Mouse (Mus musculus) erythroid progenitor cell, adult 5-6 weeks (primary cell): ENCODE data around the gene Naa80. TPM values are rescaled to one million over a fixed set of nuclear protein-coding genes. Genes with fewer than 3 reads are reported as not detected.

Experiments used
- ATAC-seq: replicated peaks from 2 replicates; pipeline ENCODE4 v1.8.0; 2016; ENCODE audit warnings: moderate number of reproducible peaks, mild to moderate bottlenecking, moderate TSS enrichment, inconsistent platforms; ENCODE audit not compliant: poor library complexity, low FRiP score, severe bottlenecking
- total RNA-seq, 2 experiments: library from RNA; stranded (forward) in 1 of 2; stranded (reverse) in 1 of 2; fragments of 150-400 nt in 1 of 2; fragments of 186-747, 209-891 nt in 1 of 2; gene quantifications; 2 replicates each; pipeline versions ENCODE4 v1.2.3 to v1.2.4; 2015 to 2017; ENCODE audit warnings: low replicate concordance in 2 of 2

The Naa80 gene
- total RNA-seq, 2 experiments from 2014 or later = 15.5 to 17.7 TPM

- peak; percentile 47 for ATAC-seq
Observed at GRCm38 (mm10) chr9:107587833-107588639, 9.3 kb downstream of the Naa80 start.

- peak; percentile 63 for ATAC-seq
Observed at GRCm38 (mm10) chr9:107590058-107590772, 11.5 kb downstream of the Naa80 start.

GRCm38 (mm10) chr9:107590773-107591060 is 12.0 kb downstream of the Naa80 start:
- no peak for ATAC-seq

GRCm38 (mm10) chr9:107593101-107593976 is 14.7 kb downstream of the Naa80 start:
- no peak for ATAC-seq

GRCm38 (mm10) chr9:107594281-107595062 is 15.8 kb downstream of the Naa80 start:
- no peak for ATAC-seq

GRCm38 (mm10) chr9:107596619-107597569 is 18.2 kb downstream of the Naa80 start:
- ATAC-seq = no peak

GRCm38 (mm10) chr9:107598385-107598784 is 19.7 kb downstream of the Naa80 start:
- ATAC-seq = no peak

- no peak for ATAC-seq
Observed at GRCm38 (mm10) chr9:107599433-107599832, 20.7 kb downstream of the Naa80 start.

- ATAC-seq = no peak
Observed at GRCm38 (mm10) chr9:107599842-107600241, 21.2 kb downstream of the Naa80 start.

- ATAC-seq = no peak
Observed at GRCm38 (mm10) chr9:107600745-107601144, 22.1 kb downstream of the Naa80 start.

- ATAC-seq = no peak
Observed at GRCm38 (mm10) chr9:107601275-107601674, 22.6 kb downstream of the Naa80 start.

GRCm38 (mm10) chr9:107602068-107602648 is 23.5 kb downstream of the Naa80 start:
- peak; percentile 80 for ATAC-seq

GRCm38 (mm10) chr9:107603251-107603650 is 24.6 kb downstream of the Naa80 start:
- no peak for ATAC-seq

- no peak for ATAC-seq
Observed at GRCm38 (mm10) chr9:107605041-107605661, 26.5 kb downstream of the Naa80 start.

GRCm38 (mm10) chr9:107606591-107606990 is 27.9 kb downstream of the Naa80 start:
- no peak for ATAC-seq

- no peak for ATAC-seq
Observed at GRCm38 (mm10) chr9:107607036-107607435, 28.3 kb downstream of the Naa80 start.

- ATAC-seq = no peak
Observed at GRCm38 (mm10) chr9:107607653-107608245, 29.1 kb downstream of the Naa80 start.
